Mouse (Mus musculus): ENCODE measurements around the gene Kdf1. TPM values are rescaled to one million over a fixed set of nuclear protein-coding genes. Genes with fewer than 3 reads are reported as not detected.
"Not testable (repeated sequence)": the region's sequence is repeated elsewhere in the genome, so short reads cannot be mapped to it uniquely, and the experiment has no call there.

Kdf1 gene
- total RNA-seq, 4 experiments from 2014 or later: 0.90 to 5.9 (median 3.1) TPM

DNA sequence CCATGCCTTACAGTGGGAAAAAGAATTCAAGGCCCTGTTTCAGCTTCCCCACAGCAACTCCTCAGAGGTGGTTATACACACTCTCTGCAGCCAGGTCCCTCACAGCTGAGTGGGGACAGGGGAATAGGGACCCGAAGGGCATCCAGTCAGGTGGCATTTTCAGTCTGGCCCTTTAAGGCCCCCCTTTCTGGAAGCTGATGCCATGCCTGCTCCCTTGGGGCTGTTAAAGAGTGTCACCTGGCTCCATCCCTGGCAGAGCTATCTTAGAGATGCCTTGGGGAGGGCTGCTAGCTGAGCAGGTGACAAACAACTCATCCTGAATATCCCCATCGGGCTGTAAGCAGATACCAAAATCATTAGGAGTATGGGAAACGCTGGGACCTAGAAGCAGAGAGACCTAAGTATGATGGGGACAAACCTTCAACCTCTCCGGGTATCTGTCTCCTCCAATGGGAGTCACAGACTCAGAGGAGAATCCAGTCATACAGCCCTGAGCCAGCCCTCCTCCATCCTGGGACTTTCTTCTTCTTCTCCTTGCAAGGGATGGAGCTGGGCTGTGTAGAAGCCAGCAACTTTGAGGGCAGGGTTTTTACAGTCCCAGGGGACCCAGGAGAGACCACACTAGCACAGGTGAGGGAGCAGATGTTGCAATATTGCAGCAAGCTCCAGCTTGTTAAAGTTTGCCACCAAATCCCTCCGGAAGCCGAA lies 21.9 kb upstream of the Kdf1 start:
- DNase-seq: no peak

DNA sequence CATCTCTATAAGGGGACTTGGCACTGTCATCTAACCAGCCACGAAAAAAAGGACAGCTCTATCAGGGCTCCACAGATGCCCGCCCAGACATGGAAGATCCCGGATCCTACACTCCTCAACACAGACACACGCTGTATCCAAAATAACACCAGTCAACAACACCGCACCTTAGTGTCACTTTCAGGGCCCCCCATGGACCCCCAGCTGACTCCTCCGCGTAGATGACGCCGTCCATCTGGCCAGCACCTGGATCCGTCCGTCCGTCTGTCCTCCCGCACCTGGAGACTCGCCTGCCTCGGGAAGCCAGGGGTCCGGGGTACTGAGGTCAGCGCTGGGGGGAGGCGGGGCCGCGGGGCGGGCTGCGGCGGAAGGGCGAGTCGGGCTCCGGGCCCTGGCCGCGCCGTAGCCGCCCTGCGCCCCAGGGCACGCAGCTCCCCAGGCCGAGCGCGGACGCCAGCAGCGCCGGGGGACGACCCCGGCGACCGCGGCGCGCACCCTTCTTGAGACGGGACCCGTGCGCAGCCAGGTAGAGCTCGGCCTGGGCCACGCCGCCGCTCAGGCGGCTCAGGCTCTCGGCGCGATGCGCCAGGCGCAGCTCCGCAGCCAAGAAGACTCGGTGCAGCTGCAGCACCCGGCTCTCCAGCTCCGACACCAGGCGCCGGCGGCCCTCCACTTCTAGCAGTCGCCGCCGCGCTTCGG lies 21.2 kb upstream of the Kdf1 start:
- no peak for DNase-seq

DNA sequence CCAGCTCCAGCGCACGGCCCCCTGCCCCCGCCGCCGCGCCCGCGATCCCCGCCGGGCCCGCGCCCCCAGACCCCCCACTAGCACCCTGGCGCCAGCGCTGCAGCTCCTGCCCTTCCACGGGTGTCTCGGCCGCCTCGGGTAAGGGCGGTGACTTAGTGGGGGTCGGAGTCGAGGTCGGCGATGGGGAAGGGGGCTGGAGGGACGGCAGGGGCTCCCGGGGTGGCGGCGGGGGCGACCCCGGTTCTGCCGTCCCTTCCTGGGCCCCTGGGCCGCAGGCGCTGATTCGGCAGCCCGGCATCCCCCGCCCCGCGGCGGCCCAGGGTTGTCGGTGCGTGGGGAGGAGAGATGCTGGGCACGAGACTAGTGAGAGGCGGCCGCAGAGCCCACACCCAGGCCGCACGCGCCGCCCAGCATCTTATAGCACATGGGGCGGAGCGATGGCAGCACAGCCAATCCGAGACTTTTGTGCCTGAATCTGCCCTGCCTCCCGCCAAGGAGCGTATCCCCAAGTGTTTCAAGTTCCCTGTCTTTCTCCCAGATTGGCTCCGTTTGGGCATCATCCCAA lies 20.5 kb upstream of the Kdf1 start, which contains the start of gene Trnp1:
Gene Trnp1, minus strand, starts transcription at position 391 of the 565 bp plus-strand sequence.
- no peak for DNase-seq

DNA sequence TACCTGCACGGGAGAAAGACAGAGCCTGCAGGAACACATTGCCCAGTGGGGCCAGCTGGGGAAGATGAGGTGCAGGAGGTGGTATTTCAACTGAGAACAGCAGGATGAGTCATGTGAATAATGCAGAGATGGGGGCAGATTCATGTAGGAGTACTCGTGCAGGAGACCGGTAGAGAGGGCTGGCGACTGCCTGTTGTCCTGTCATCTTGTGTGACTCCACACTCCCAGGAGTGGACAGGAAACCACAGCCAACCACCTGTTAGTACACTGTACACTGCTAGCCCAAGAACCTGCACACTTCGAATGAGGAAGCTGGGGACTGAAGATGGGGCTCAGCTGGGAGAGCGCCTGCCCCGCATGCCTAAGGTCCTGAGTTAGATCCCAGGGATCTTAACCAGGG lies 17.2 kb upstream of the Kdf1 start:
- DNase-seq: no peak

DNA sequence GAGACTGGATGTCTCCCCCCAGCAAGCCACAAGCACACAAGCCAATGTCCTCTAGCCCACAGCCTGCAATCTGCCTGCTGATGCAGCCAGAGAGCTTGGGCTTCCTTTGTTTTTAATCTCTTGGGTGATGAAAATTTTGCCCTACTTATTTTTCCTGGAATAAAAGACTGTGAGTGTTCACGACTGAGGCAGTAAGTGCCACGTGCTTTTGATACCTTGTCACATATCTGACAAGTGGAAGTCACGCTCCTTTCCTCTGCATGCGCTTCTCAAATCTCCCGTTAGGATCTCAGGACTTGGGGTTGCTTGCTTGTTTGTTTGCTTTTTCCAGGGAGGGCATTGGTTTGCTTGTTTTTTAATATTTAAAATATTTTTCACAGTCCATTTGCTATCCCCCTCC lies 14.5 kb upstream of the Kdf1 start:
- no peak for DNase-seq

DNA sequence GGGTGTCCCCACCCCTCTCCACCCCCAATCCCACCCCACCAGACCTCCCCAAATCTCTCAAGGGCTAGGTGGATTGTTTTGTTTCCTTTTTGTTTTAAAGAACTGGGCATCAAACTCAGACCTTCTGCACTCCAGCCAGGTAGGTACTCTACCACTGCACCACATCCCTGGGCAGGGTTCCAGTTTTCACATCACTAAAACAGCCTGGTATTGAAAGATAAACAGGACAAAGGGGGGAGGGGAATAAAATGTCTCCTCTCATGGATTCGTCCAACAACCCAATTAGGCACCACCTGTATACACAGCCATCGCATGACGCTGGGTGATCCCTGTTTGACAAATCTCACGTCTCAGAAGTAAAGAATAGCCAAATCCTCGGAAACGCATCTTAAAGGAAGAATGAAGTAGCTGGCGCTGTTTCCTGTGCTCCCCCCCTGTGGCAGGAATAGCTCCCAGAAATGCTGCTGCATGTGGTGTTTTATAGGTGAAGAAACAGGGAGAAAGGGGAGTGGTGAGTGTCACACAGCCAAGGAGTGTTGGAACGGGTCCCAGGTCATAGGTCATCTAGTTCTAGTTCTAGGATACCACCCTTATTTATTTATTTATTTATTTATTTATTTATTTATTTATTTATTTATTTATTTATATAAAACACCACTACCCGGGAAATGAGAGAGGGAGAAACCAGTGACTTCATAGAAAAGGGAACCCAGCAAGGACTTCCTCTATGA lies 13.8 kb upstream of the Kdf1 start:
- DNase-seq: no peak

DNA sequence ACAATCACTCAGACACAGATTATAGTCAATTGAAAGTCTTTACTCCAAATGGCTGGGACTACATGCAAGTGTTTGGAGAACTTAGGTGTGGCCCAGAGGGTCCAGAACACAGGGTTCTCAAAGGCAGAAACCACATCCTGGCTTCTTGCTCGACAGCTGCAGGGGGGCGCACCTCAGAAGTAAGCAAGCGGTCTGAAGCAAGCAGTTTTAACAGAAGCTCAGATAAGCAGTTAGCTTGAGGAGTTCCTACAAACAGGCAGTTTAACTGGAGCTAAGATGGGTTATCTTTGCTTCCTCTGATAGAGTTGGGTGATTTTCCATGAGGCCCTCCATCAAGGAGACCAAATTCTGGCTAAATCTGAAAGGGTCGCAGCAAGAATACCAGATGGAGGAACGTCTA lies 12.2 kb upstream of the Kdf1 start:
- no peak for DNase-seq

DNA sequence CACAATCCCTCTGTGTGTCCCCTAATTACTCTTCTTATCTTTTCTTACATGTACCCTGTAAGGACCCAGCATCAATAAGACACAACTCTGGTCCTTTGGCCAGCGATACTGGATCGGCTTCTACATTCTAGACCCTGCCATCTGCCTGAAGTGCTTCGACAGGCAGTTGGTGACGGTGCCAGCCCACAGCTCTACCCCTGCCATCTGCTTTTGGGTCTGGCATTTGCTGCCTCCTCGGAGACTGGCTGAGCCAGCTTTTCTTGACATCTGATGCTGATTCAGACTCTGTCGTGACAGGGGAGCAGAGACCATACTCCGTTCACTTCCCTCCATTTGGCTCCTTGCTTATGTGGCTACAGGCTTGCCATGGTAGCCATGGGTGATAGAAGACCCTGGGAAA lies 9.8 kb upstream of the Kdf1 start:
- no peak for DNase-seq

DNA sequence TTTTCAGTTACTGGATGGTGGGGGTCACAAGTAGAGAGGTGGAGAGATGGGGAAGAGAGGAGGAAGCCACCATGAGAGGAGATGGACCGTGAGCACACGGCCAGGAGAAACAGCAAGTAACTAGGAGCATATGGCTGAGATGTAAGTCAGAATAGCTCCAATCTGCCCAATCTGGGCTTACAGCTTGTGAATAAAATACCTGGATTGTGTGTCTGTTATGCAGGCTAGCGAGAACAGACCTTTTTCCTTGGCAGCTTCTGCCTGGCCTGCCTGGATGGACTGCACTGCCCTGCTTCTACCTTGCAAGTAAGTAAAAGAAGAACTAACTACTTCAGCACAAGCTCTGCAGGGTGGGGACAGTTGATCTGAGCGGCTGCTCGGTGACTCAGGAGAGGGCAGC lies 7.7 kb upstream of the Kdf1 start:
- no peak for DNase-seq

DNA sequence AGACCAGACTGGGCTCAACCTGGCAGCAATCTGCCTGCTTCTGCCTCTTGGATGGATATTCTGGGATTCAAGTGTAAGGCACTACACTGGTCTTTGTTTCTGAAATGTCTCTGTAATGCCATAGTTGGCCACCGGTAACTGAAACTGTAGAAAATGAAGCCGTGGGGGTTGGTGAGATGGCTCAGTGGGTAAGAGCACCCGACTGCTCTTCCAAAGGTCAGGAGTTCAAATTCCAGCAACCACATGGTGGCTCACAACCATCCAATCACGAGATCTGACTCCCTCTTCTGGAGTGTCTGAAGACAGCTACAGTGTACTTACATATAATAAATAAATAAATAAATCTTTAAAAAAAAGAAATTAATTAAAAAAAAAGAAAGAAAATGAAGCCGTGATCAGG lies 6.3 kb upstream of the Kdf1 start:
- DNase-seq: not testable (repeated sequence)

DNA sequence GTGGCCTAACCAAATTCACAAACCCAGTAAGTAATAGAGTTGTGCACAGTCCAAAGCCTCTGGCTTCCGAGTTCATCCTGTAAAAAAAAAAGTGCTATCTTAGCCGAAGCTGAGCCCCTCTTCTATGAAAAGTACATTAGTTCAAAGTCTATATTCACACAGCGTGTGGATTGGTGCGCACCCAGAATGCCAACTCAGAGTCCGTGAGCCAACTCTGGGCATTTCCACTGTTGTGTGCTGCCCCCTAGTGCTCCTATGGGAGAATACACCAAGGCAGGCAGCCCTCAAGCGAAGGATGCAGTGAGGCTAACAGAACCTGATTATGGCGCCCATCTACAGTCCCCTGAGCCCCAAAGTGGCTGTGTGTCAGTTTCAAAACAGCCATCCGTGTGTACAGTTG lies 5.8 kb upstream of the Kdf1 start:
- peak; percentile 59 for DNase-seq

DNA sequence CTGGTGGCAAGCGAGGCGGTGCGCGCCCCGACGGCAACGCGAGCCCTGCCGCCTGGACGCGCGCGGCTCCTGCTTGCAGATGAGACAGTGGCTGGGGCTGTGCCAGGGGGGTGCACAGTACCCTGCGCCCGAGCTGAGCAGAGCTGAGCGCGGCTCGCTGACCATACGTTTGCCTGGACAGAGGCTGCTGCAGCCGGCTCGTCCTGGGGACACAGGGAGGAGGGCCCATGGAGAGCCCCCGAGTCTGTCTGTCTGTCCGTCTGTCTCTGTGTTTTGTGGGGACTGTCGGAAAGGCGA lies 554 bp downstream of the Kdf1 start:
- DNase-seq: no peak

DNA sequence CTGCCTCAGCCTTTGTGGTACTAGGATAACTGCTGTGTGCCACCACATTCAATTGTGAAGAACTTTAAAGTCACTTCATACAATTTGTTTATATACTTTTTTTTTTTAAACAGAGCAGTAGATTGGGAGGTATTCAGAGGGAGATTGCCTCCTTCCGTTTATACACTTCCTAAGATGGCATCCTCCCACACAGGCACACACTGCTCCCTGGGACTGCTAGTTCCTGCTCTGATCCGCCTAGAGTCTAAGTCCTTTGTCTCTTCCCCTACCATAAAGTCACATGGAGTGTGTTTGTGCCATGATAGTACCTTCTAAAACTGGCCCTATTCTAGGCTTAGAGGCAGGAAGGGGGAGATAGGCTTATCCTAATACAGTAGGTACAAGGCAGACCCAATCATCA lies 2.7 kb downstream of the Kdf1 start:
- no peak for DNase-seq

DNA sequence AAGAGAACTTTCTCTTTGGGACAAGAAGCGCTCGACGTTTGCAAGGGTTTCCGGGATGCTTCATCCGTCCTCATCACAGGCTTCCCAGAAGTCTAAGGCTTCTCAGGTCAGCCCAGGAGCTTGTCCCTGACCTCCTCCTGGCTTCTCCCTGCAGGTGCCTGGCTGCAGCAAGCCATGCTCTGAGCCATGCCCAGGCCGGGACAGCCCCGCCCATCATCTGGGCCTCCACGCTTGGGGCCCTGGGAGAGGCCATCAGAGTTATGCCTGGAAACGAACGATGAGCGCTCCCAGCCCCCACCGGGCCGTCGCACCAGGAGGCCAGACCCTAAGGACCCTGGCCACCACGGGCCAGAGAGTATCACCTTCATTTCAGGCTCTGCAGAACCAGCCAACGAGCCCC lies 9.0 kb downstream of the Kdf1 start:
- DNase-seq: no peak

DNA sequence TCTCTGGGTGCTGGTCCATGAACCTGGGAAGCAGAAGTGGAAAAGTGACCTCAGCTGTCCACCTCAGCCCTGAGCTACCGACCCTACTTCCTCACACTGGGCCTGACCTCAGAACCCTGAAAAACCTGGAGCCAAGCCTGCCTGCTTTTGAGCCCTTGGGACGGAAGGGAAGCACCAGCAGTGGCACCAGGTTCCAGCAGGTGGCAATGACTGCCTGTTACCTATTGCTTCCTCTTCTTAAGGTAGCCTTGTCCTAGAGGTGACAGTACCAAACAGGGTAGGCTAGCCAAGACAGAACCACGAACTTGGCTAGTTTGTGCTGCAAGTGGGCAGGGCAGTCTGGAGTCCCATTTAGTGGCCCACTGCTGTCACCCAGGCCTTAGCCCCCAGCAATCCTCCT lies 14.0 kb downstream of the Kdf1 start:
- DNase-seq: no peak

DNA sequence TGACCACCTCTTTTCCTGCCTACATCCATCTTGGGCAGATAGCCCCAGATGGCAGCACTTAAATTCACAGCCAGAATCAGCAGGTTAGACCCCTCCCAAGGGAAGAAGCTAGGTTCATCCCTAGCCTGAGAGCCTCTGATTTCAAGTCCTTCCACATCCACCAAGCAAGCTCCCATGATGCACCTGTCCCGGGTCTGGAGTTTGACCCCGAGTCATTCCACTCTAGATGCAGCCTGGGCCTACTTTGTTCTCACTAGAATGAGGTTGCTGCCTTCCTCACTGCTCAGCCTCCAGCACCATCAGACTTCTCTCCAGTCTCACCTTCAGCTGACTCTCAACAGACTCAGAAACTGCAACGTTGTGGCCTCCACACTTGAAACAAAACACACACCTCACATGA lies 17.3 kb downstream of the Kdf1 start:
- no peak for DNase-seq

DNA sequence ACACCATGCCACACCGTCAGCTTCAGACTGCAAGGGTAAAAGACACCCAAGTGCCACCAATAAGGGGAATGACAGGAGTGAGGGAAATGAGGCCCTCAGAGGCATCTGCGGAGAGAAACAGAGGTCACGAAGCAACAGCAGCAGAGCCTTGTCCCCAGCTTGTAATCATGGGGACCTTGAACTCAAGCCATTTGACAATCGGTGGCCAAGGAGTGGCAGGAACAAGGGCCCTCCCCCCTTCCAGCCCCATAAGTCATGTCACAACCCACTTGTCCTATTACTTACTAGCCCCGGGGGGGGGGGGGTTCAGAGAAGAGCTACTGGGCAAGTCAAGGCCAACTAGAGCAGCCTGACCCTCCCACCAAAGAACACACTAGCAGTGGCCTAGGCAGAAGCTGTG lies 17.9 kb downstream of the Kdf1 start:
- peak; percentile 80 for DNase-seq

DNA sequence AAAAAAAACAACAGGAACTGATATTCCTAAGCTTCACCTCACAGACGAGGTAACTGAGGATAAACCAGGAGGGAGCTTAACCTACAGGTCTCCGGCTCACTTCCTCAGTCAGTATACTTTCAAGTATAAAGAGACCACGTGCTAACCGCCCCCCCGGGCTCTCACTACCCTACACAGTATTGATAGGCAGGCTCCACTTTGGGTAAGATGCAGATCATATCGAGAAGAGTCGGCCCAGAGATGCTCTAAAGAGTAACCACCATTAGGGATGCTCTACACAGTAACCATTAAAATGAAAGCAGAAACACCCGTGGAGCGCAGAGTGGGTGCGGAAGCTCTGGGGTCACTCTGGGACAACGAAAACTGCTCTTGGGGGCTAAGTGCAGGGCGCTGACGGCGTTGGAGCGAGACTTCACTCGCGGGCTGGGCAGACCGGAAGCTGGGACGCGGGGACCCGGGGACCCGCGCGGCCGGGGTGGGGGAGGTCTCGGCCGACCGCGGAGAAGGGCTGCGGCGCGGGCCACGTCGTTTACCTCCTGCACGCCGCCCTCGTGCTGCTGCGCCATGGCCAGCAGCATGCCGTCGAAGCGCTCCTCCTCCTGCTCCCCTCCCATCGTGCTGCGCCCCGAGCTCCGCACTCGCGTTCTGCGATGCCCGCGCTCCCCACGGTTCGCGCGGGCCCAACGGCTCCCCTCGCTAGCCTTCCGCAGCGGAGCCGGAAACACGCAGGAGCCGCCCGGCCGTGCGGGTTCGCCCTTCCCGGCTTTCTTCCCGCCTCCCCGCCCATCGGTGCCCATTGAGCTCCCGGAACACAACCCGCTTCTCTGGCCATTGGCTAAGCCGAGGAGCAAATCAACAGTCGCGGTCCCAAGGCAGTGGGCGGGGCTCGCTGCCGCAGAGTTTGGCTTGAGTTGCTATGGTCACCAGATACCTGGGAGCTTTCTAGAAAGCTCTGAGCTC lies 26.8 kb downstream of the Kdf1 start, which contains the start of gene Nudc:
Gene Nudc, minus strand, starts transcription at position 725 of the 960 bp plus-strand sequence.
- peak; percentile 97 for DNase-seq

DNA sequence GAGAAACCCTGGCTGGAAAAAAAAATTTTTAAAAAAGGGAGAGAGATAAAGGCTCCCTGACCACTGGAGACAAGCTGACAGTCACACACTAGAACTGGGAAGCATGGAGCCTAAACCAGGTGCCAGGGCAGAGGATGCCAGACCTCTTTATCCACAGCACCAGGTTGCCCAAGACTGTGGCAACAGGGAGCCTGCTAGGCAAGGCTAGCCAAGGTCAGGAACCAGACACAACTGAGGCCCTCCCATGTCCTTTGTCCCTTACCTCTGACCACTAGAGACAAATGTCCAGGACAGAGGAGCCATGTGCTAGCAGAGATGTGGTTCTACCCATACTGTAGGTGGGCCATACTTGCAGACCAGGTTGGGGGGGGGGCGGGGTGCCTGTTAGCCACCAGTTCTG lies 33.3 kb downstream of the Kdf1 start:
- DNase-seq: no peak

DNA sequence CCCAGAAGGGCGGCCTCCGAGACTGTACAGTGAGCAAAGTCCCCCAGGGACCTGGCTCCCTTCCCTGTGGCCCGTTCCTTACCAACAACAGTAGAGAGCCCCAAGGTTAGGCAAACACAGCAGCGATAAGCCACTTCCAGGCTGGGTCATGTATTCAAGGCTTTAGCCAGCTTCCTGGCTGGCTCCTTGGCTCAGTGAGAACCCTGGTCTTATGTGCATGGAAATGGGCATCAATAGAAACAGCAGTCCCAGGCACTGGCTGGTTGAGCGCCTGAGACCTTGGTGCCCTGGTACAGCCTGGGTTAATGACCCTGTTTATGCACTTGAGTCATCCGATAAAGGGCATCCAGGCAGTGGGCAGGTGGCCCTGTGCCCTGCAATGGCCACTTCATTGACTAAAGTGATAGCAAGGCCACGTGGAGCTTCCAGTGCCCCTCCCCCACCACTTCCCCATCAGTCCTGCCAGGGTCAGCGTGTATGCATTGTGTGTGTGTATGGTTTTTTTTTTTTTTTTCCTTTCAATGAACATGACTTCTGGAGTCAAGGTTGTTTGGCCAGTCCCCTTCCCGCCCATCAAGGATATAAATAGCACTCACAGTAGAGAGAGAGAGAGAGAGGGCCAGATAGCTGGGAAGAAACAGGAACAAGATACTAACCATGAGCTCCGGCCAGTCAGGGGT lies 34.1 kb downstream of the Kdf1 start, which contains the start of gene Nr0b2:
Gene Nr0b2, plus strand, starts transcription at position 609 of the 680 bp plus-strand sequence.
- DNase-seq: peak; percentile 87

Measured in adrenal gland, adult 8-10 months (tissue).